Mouse (Mus musculus) layer of hippocampus, adult 9-10 months (tissue): Measurements from ENCODE around the gene Rims1.

Experiments
- DNase-seq: peaks from one replicate; pipeline ENCODE4 v3.0.0; 2022; ENCODE audit warnings: low spot score

The Rims1 gene

DNA sequence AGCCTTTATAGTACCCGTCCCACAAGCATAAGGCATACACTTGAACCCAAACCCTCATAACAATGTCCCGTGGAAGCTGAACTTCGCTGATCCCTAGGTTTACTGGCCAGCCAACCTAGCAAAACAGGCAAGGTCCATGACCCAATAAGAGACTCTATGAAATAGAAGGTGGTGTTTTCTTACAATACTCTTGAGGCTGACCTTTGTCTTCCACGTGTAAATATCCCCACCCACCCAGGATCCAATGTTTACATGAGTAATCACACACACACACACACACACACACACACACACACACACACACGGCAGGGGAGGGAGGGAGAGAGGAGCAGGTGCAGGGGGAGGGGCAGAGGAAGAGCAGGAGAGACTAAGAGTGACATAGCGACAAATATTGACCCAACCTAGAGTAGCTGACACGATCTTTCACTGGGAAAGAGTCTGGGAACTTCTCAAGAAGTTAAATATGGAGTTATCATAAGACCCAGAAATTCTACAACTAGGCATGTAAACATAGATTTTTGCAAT is 217.9 kb downstream of the Rims1 start:
- DNase-seq = no peak

DNA sequence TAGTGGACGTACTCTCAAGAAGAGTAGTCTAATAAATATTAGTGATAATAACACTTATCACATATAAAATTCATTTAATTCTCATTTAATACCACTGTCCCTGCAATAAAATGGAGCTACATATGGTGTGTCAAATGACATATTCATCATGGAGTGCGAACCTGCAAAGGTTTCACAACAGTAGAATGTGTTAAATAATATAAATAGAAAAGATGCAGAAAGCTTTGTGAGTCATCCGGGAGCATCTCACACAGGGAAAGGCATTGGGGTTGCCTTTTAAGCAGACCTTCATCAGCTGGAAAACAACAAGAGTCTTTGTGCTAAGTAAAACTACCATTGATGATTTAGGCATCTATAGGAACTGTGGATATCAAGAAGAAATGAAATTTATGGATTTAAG is 220.2 kb downstream of the Rims1 start:
- DNase-seq = no peak

DNA sequence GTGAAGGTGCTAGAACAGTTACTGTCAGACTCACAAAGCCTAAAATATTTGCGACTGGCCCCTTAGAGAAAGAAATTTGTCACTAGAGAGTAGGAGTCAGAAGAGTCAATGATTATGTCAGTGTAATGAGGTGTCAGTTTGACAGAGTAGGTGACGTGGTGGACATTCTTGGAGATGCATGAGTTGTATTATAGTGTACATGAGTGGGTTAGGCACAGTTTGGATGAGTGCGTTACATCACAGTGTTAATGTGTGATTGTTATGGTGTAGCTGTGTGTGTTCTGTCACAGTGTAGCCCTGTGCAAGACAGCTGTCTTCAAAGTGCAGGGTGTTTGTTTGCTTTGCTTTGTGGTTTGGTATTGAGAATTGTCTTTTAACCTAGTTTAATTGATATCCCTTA is 226.3 kb downstream of the Rims1 start:
- no peak for DNase-seq

DNA sequence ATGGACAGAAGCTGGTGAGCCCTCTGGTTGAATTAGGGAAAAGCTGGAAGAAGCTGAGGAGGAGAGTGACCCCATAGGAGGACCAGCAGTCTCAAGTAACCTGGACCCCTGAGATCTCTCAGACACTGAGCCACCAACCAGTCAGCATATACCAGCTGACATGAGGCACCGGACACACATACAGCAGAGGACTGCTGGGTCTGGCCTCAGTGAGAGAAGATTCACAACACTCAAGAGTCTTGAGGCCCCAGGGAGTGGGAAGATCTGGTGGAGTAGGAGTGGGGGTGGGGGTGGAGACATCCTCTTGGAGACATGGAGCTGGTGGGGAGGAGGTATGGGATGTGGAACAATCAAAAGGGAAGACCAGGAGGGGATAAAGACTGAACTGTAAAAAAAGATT is 233.1 kb downstream of the Rims1 start:
- no peak for DNase-seq

DNA sequence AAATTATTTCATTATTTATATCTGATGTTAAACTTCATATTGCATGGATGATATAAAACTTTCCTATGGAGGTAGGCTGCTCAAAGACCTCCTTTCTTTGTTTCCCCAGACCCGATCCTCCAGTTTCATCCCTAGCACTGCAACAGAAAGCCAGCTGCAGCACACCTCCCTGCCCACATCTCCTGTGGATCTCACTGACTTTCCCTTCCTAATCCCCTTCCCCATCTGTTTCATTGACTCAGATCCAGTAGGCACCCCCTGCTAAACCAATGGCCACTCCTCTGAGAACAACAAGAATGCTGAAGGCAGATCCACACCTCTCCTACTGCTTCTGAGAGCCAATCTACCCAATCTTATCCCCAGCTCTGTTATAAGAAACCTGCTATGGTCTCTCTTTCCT is 259.5 kb downstream of the Rims1 start:
- no peak for DNase-seq

DNA sequence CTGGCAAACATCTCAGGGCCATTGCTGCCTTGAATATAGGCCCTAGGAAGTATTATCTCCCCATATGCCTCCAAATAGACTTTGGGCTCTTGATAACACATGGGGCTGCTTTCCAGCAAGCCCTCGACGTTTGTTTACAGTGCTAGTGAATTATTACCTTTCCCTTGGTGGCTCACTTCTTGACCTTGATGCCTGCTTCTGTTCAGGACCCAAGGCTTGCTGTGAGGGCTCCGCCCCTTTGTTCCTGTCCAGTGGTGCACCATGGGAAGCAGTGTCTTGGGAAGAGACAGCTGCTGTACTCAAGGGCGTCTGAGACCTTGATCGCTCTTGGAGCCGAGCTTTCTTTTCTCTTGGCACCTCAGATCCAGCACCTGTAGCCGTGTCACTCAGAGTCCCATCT is 267.7 kb downstream of the Rims1 start:
- no peak for DNase-seq

DNA sequence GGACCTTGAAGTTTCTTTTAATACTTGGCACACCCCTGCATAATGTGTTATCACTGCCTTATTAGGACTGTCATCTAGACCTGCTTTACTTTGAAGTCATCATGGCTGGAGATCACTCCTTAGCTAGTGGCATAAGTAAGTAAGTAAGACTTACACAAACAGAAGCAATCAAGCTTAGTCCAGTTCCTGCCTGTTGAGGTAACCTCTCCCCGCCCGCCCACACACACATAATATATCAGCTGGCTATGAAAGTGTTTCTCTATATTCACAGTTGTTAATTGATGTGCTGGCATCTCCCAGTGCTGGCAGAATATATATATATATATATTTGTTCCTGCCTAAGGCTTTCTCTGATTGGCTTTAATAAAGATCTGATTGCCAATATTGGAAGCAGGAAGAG is 269.0 kb downstream of the Rims1 start:
- DNase-seq = no peak

DNA sequence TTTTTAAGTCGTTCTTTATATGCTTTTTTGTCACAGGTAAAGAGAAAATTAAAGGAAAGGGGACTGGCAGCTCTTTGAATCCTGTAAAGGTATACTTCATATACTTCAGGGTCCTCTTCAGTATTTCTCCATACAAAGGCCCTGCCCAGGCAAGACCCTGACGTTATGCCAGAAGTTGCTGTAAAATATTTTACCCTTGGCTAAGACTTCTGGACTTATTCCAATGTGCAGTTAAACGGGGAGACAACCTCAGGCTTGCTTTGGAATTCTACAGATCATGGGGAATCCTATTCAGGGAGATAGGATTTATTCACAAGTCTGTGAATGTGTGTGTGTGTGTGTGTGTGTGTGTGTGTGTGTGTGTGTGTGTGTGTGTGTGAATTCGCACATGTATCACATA is 270.7 kb downstream of the Rims1 start:
- DNase-seq = no peak

DNA sequence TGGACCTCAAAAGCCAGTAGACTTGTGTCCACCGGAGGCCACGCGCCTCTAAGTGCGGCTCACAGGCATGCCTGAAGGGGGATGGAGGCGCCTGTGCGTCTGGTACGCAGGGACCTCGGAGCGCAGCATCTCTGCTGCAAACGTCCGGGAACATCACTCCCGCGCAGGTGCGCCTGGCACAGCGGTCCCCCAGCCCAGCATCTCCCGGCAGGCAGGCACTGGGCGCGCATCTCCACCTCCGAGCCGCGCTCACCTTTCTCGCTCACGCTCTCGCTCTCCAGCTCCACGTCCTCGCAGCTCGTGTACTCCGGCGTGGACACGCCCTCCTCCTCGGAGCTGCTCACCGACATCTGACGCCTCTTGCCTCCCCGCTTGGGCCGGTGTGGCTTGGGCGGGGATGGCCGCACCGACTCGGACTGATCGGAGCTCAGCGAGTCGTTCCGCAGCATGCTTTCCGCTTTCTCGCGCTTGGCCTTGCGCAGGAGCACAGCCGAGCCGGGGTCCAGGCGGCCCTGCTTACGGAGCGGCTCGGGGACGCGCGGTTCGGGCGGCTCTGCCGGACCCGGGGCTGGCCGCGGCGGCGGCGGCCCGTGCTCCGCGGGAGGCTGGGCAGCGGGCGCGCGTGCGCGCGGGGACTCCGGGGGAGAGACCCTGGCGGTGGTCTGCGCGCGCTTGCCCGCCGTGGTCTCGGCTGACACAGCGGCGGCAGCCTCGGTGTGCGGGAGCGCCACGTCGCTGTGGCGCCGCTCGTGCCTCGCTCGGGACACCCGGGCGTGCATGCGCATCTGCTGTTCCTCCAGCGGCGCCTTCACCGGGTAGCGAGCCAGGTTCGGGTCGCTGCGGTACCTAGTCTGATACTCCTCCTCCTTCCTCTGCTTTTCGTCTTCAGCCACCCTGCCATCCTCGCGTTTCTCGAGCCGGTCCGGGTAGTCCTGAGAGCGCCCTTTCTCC is 272.4 kb downstream of the Rims1 start:
- no peak for DNase-seq

DNA sequence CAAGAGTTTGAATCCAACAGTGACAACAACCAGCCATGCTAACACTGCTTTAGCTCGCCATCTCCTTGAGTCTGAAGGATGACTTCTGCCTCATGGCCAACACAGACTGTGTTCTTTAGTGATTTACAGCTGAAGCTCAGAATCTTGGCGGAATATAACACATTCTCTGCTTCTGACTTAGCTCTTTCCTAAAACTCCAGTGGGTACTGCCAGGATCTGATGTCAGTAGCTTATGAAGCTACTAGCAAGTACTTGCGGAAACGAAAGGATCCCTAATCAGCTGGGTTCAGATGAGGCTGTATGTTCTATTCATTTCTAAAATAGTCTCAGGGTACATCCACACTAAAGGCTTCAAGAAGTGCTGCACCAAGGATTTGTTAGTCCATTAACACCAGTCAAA is 290.7 kb downstream of the Rims1 start:
- no peak for DNase-seq

DNA sequence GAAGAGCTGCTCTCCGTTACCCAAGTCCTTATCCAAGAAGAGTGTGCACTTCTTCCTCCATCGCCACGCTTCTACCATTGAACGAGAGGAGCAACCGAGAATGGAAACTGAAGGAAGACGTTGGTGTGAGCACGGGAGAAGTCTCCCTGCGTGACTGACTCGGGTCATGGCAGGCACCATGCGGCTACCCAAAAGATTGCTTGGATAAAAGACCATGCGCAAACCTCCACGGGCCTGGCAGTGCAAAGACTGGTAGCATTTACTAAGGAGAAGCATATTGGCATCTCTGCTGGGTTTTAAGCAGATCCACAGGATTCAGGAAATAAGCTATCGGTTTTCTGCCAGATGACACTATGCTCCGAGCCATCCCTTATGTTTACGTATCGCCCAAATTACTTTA is 293.4 kb downstream of the Rims1 start:
- DNase-seq = no peak

DNA sequence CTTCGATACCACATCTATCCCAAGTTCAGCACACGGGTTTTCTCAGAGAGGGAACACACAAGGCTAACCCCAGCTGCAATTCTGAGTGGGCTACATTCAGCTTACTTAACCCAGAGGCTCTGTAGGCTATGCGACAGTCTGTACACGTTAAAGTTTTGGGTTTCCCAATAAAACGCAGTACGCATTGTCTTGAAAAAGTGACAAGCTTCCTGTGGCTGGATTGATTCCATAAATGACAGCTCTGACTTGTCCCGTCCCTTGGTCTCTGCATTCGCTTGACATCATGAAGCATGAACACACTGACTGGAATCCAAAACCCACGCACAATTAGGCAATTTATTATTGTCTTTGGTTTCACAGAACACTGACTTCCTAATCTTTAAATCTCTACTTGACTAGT is 294.2 kb downstream of the Rims1 start:
- DNase-seq = no peak

DNA sequence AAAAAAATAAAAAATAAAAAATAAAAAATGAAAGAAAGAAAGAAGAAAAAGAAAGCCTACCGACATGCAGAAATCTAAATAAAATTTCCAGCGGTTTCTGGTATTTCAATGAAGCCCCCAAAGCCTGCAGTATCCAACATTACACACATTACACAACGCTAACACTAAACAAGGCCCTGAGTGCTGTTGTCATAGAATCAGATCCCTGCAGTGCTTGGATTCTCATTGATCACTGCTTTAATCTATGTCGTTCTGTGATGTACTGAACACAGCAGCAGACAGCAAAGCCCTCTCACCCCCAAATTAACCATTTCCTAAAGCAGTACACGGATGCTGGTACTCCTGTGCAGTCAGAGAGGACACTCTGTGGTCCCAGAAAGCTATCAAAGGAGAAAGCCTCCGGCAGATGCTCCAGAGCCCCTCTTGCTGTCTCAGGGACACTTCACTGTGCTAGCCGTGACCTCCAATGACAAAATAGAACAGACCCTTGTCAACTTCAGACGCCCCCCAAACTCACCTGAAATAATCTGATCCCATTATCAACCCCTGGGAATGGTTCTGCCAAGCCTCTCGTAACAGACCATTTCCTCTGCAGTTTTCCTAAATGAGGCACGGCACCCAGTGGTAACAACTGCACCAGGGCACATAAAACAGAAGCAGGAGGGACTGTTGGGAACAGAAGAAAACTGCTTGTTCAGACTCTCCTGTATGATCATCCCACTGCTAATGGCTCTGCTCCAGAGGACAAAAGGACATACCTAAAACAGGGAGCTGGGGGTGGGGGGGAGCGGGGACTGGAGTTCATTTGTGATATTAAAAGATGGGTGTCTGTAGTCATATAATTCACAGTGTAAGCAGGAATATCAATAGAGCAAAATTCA is 296.8 kb downstream of the Rims1 start:
- DNase-seq = no peak

DNA sequence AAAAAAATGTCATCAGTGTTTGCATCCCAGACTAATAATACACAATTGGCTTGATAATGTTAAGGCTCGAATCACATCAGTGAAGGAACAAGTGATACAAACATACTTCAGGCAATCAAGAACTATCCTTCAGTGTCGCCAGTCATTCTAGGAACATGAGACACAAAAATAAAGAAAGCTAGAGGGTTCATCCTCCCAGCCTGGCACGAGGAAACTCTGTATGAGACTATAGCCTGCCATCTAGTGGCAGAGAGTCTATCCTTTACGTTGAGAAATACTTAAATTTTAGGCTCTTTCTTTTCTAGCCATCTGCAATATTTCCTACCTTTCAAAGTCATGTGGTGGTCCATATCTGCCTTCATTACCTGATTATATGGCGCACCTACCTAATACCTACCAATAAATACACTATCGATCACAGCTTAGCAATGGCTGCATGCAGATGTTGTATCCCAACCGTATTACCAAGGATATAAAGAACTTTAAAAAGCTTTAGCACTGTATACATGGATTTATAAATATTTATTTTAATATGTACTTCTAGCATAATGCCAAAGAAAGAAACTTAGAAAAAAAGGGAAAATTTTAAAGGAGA is 318.4 kb downstream of the Rims1 start:
- DNase-seq = no peak

DNA sequence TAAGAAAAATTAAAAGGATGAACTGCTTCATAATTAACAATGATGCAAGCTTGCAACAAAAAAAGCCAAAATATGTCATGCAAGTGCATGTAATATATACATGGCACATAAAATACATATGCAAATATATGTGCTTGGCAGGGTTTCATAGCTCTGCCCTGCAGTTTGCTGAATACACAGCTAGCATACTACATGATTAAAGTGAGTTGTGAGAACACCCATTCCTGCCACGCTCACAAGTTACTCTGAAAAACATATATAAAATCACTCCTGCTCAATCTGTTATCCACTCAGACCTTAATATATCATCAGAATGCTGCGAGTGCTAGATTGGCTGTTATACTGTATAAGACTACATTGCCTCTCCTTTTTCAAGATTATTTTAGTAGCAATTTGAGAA is 329.6 kb downstream of the Rims1 start:
- no peak for DNase-seq

DNA sequence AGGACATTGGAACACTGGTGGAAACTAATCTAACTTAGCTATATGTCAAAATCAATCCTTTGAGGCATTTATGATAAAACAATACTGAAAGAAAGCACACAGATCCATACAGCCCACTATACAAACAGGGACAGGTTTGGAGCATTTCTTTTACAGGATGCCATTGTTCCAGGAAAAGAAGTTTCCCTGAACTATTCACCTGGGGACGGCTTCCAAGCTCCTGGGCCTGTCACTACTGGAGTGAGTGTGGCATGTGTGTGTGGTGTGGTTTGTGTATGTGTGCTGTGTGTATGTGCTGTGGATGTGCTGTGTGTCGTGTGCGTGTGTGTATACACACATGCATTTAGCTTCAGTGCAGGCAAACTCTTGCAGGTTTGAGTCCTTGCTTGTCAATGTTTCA is 338.8 kb downstream of the Rims1 start:
- DNase-seq = no peak

DNA sequence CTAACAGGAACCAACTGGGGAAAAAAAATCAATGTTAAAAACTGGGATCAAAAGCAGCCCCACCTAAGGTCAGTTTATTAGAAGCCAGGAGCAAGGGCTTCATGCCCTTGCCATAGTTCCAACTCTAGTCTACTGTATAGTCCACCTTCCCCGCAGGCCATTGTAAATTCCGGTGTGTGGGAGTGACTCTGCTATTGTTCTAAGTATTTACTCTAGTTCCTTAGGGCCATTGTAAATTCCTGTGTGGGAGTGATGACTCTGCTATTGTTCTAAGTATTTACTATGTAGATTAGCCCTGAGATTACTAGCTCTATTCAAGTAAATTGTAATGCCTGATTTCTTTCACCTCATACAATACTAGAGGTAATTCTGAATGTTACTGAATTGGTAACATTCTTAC is 339.2 kb downstream of the Rims1 start:
- no peak for DNase-seq

DNA sequence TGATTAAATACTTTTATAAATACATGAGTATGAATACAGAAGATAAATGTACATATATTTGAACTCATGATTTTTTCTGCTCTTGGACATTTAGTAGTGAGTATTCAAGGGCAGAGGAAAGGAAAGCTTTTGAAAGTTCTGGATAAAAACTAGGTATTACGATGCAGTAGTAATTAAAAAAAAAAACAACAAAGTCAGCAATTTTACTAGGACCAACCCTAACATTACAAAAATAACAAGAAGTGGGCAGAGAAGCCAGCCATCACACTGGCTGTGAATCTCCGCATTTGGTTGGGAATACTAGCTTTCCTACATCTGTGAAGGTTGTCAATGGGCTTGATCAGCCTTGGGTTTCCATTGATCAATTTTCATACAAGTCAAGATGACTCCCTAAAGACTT is 381.8 kb downstream of the Rims1 start:
- no peak for DNase-seq

DNA sequence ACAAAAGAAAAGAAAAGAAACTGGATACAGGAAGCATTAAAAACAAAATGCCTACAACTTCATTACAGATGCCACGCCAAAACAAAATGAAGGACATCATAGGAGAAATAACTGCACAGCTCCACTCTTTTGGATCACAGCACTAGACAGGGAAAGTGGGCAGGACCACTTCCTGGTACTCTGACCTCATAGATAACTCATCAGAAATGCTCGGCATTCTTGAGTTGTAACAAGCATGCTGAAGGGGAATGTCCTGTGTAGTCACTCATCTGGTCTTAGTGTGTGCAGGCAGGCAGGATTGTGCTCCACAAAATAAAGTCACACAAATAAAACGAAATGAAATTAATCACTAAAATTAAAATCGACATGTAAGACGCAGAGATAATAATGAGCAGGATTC is 383.7 kb downstream of the Rims1 start:
- DNase-seq = no peak

DNA sequence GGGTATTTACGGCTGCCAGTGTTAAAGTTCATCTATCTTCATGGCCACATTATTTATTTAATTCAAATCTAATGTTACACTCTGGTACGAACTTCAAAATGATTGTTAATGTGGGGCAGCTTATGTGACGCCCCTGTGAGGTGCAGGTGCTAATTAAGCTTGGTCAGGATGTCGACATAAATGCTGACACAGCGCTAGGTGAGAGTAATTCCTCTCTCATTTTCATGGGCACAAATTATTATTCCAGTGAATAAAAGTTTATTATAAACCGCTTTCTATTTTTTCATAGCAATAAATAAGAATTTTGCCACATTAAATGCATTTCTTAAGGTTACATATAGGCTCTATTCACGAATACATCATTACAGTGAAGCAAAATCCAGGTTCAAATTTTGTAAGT is 395.6 kb downstream of the Rims1 start:
- no peak for DNase-seq

DNA sequence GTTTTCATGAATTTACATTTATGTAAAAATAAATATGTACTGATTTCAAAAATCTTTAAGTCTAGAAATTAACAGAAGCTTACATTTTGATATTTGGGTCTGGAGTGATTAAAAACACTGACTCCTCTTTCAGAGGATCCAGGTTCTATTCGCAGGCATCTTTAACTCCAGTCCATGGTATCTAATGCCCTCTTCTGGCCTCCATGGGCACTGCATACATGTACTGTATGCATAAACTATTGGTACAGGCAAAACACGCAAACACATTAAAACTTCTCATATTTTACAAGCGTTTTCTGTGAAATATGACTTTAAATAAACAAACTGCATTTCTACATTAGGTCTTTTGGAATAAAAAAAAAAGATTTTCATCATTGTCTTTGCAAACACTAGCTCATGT is 419.4 kb downstream of the Rims1 start:
- DNase-seq = no peak

DNA sequence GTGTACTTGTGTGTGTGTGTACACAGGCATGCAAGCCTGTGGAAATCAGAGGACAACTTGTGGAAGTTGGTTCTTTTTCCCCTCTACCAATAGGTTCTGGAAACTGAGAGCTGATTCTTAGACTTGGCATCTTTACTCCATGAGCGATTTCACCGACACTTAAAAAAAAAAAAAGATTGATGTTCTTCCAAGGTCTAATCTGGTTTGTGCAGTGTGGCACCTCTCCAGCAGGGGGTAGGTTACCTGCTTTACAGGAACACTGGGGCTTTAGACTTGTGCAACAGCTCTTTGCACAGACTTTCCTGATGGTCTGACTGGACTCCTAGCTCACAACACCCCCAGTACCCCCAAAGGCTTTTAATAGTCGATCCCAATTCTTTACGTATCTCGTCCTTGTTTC is 428.1 kb downstream of the Rims1 start:
- DNase-seq = no peak

DNA sequence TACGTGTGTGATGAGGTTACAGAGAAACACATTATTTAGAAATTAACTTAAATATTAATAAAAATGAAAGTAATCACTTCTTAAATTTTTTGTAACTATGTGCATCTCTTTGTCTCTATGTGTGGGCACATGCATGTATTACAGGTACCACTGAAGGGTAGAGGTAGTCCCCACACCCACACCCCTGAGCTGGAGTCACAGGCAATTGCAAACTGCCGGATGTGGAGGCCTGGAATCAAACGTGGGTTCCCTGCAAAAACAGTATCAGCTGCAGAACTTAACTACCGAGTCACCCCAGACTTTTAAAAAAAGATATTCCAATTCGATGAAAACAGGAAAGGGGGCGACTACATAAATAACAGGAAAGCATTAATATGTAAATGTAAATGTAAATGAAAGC is 428.7 kb downstream of the Rims1 start:
- DNase-seq = no peak
